Mouse (Mus musculus) limb, embryonic 14.5 days (tissue): ENCODE results near the gene Nrp2. TPM values are rescaled to one million over a fixed set of nuclear protein-coding genes. Genes with fewer than 3 reads are reported as not detected.

Experiments
- ATAC-seq: fragments of 200-750 bp; cut with Nextera tagmentation; 2 replicates; pipeline ENCODE4 v1.8.0; 2017; ENCODE audit warnings: low read depth, moderate number of reproducible peaks, moderate TSS enrichment; ENCODE audit not compliant: low FRiP score
- DNase-seq: peaks from one replicate; pipeline ENCODE4 v3.0.0-alpha.2; 2015; ENCODE audit warnings: low spot score
- H3K27ac ChIP-seq: fragments of 300-500 bp; sonication (generic); replicated peaks from 2 replicates; pipeline ENCODE4 v1.5.1; 2014; ENCODE audit warnings: low read depth, mild to moderate bottlenecking, low read length, moderate library complexity, mixed read lengths
- H3K27me3 ChIP-seq: fragments of 300-500 bp; sonication (generic); 2 replicates; pipeline ENCODE4 v1.6.1; 2014; ENCODE audit warnings: low read length, mixed read lengths; ENCODE audit not compliant: control insufficient read depth, insufficient read depth
- H3K36me3 ChIP-seq: fragments of 300-500 bp; sonication (generic); 2 replicates; pipeline ENCODE4 v1.6.1; 2014; ENCODE audit warnings: mild to moderate bottlenecking, low read length, moderate library complexity, mixed read lengths; ENCODE audit not compliant: control insufficient read depth, insufficient read depth
- H3K4me1 ChIP-seq: fragments of 300-500 bp; sonication (generic); 2 replicates; pipeline ENCODE4 v1.6.1; 2014; ENCODE audit warnings: antibody characterized with exemption, low read length, mixed read lengths; ENCODE audit not compliant: control insufficient read depth, insufficient read depth
- H3K4me2 ChIP-seq: fragments of 300-500 bp; sonication (generic); replicated peaks from 2 replicates; pipeline ENCODE4 v1.6.1; 2014; ENCODE audit warnings: low read depth, mild to moderate bottlenecking, low read length, moderate library complexity; ENCODE audit not compliant: severe bottlenecking
- H3K4me3 ChIP-seq: fragments of 300-500 bp; sonication (generic); replicated peaks from 2 replicates; pipeline ENCODE4 v1.5.1; 2014; ENCODE audit warnings: low read length
- H3K9ac ChIP-seq: fragments of 300-500 bp; sonication (generic); 2 replicates; pipeline ENCODE4 v1.6.1; 2014; ENCODE audit warnings: mild to moderate bottlenecking, low read depth, low read length, moderate library complexity; ENCODE audit not compliant: severe bottlenecking
- H3K9me3 ChIP-seq: fragments of 300-500 bp; sonication (generic); 2 replicates; pipeline ENCODE4 v1.6.1; 2016; ENCODE audit warnings: low read length; ENCODE audit not compliant: control insufficient read depth
- POLR2A ChIP-seq: fragments of 200-500 bp; IDR thresholded peaks from 2 replicates; pipeline ENCODE4 v1.8.0; 2012; ENCODE audit warnings: inconsistent platforms, mild to moderate bottlenecking, moderate library complexity, borderline replicate concordance; ENCODE audit not compliant: insufficient read depth, insufficient read length; ENCODE audit errors: extremely low read depth
- WGBS: fragments of 180-500 bp; shearing (Covaris S2); extraction: QIAGEN DNeasy Blood & Tissue Kit; methylation state at CpG from one replicate; pipeline ENCODE4 v1.1.7; 2014; 5-methylcytosine and 5-hydroxymethylcytosine counted together
- polyA plus RNA-seq, 2 experiments: library from polyadenylated mRNA; depleted of rRNA in 1 of 2; stranded (reverse) in 1 of 2; unstranded in 1 of 2; fragments of >200 nt; fragmentation: Nextera tagmentation in 1 of 2; extraction: Ambion mirVana in 1 of 2; gene quantifications; 2 replicates each; pipeline versions ENCODE4 v1.2.1 to v1.2.3; 2012 to 2014

The Nrp2 gene
- polyA plus RNA-seq, 2 experiments: 30.4 to 60.3 TPM

DNA sequence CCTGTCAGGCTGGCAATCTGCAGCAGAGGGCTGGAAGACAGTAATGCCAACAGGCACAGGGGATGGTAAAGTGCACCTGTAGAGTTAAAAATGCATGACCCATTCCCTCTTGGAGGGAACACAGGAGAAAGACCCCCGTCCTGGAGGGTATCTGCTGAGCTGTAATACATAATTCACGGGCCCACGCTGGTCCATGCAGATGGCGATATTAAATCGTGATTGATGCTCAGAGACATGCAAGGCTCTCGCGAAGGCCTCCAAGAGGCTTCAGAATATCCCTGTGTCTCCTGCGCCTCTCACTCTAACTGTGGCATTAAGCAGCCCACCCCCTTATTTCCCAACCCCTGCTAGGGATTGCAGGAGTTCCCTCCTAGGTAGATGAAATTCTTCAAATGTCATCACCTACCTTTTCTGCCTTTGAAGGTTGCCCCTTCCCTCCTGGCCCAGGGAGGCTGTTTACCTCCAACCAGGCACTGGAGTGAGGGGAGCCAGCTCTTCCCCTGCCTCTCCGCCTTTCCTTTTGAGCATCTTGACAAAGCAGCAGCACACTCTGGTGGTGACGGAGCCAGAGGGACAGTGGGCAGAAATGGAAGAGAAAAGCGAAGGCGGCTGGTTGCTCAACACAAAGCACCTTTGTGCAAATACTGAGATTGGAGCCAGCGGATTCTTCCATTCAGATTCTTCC lies 14.6 kb downstream of the Nrp2 start:
- no peak overlapping the region; the same call in 1 of the 2 replicates for H3K4me2 ChIP-seq
- 50% methylated on average over 13 of the region's 13 CpGs for WGBS
- ATAC-seq (no peak), DNase-seq (no peak)
- H3K9ac ChIP-seq: no peak overlapping the region; the same call in 1 of the 2 replicates
- H3K4me3 ChIP-seq: no peak overlapping the region
- peaks cover 21% of the 10 kb centered on the region for H3K36me3 ChIP-seq
- H3K27me3 ChIP-seq: no peaks in the 10 kb centered on the region
- peaks cover 28% of the 10 kb centered on the region for H3K4me1 ChIP-seq
- no peak for TF ChIP-seq POLR2A
- no peak overlapping the region for H3K27ac ChIP-seq
- 0 out of 2 replicates have a peak, but pooled peaks cover 3% of the 10 kb centered on the region for H3K9me3 ChIP-seq

GRCm38 (mm10) chr1:62718237-62718571 lies 15.1 kb downstream of the Nrp2 start:
- H3K27me3 ChIP-seq: no peaks in the 10 kb centered on the region
- H3K4me2 ChIP-seq: no peak overlapping the region
- ATAC-seq: no peak
- H3K9me3 ChIP-seq: 0 out of 2 replicates have a peak, but pooled peaks cover 3% of the 10 kb centered on the region
- no peak for DNase-seq
- H3K4me1 ChIP-seq: peaks cover 24% of the 10 kb centered on the region
- TF ChIP-seq POLR2A: no peak
- 22% methylated on average over 5 of the region's 5 CpGs for WGBS
- peaks cover 25% of the 10 kb centered on the region for H3K36me3 ChIP-seq
- no peak overlapping the region for H3K27ac ChIP-seq
- no peak overlapping the region for H3K9ac ChIP-seq
- no peak overlapping the region for H3K4me3 ChIP-seq

GRCm38 (mm10) chr1:62718750-62719149 lies 15.7 kb downstream of the Nrp2 start:
- Histone ChIP-seq H3K9me3 (0 out of 2 replicates have a peak, but pooled peaks cover 3% of the 10 kb centered on the region), H3K9ac (no peak overlapping the region), H3K27ac (no peak overlapping the region), H3K4me1 (peaks cover 24% of the 10 kb centered on the region), H3K4me3 (no peak overlapping the region), H3K27me3 (no peaks in the 10 kb centered on the region), H3K4me2 (no peak overlapping the region), H3K36me3 (peaks cover 29% of the 10 kb centered on the region)
- no peak for ATAC-seq
- TF ChIP-seq POLR2A: no peak
- DNase-seq: no peak
- WGBS: 57% methylated on average over 8 of the region's 8 CpGs

DNA sequence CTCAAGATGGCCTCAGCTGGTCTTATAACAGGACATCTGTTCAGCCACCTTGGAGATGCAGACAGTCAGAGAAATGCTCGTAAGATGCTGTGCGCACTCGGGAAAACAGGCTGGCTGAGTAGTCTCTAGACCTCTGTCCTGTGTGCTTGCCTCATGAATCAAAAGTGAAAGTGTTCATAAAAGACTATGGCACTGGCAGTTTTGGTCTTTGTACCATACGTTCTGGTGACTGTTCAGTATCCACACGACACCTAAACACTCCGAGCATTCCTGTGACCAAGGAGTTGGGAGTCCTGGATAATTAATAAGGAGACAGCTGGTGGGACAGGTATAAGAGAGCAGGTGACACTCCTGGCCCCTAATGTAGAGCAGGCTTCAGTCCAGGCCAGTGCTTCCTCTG lies 16.7 kb downstream of the Nrp2 start:
- H3K9ac ChIP-seq: no peak overlapping the region
- H3K4me1 ChIP-seq: peaks cover 24% of the 10 kb centered on the region
- ATAC-seq (no peak), DNase-seq (no peak)
- no peak overlapping the region for H3K4me3 ChIP-seq
- no peak overlapping the region for H3K4me2 ChIP-seq
- H3K36me3 ChIP-seq: peaks cover 29% of the 10 kb centered on the region
- H3K27me3 ChIP-seq: no peaks in the 10 kb centered on the region
- H3K27ac ChIP-seq: no peak overlapping the region
- 0 out of 2 replicates have a peak, but pooled peaks cover 3% of the 10 kb centered on the region for H3K9me3 ChIP-seq
- TF ChIP-seq POLR2A: no peak
- WGBS: 56% methylated on average over 6 of the region's 6 CpGs

DNA sequence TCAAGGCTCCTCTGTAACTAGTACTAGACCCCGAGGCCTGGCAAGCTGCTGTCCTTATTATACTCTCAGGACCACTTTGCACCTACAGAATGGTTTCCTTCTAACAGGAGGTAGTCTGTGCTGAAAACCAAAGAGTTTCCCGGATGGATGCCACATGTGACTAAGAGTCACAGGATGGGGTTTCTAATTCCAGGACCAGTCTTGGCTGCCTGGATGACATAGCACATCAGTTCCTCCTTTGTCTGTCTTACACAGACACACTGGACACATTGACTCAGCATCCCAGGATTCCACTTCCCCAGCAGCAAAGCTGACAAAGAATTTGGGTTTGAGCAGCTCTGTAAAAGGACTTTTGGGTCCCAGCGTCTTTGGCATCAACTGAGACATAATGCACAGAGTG lies 17.1 kb downstream of the Nrp2 start:
- Histone ChIP-seq H3K27ac (no peak overlapping the region), H3K9me3 (0 out of 2 replicates have a peak, but pooled peaks cover 3% of the 10 kb centered on the region), H3K4me3 (no peak overlapping the region), H3K4me1 (peaks cover 24% of the 10 kb centered on the region), H3K36me3 (peaks cover 29% of the 10 kb centered on the region), H3K9ac (no peak overlapping the region), H3K27me3 (no peaks in the 10 kb centered on the region), H3K4me2 (no peak overlapping the region)
- WGBS: 63% methylated on average over 3 of the region's 3 CpGs
- peak; percentile 41; the same call in 1 of the 2 replicates for ATAC-seq
- DNase-seq: no peak
- no peak for TF ChIP-seq POLR2A
